Mouse (Mus musculus) heart, postnatal 0 days (tissue): Measurements from ENCODE around the gene Rubcn.

Source experiments
- CTCF ChIP-seq: IDR thresholded peaks from 2 replicates; pipeline ENCODE4 v1.5.1; 2016; ENCODE audit warnings: antibody characterized with exemption, control low read depth, low read depth
- EP300 ChIP-seq: IDR thresholded peaks from 2 replicates; pipeline ENCODE4 v1.6.1; 2016; ENCODE audit warnings: antibody characterized with exemption, low read depth

DNA sequence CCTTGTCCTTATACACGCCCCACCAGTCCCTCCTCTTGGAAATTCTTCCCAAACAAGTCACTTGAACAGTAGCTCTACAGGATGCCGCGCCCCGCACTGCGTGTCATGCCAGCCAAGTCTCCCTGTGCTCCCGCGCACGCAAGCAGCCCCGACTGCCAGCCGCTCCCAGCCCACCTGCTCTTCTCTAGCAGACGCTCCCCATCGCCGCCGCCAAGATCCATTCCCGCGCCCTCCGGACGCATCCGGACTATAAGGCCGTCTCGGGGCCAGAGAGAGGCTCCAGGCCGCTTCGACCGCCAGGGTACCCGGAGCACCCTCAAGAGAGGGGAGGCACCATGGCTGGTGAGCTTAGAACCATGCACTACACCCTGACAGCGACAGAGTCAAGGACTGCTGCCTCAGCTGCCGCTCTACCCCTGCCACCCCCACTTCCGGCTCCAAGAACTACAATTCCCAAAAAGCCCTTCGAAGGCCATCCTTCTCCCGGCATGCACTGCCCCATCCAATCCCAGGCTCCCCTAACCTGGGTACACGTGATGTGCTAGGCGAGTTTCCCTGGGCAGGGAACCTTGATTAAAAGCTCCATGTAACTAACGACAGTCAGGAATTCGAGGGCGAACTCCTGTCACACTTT, 9.5 kb downstream of the Rubcn start:
- TF ChIP-seq CTCF (no peak), EP300 (no peak; the same call in 1 of the 2 replicates)
